Mouse (Mus musculus): Measurements from ENCODE around the gene Olfr1122.

GRCm38 (mm10) chr2:87354515-87354914 is 31.1 kb upstream of the Olfr1122 start, which contains the start of gene Olfr1120:
- TF ChIP-seq POLR2A (IDR thresholded peaks at IDR 0.05; ENCODE audit: insufficient read depth, low read length) (no peak), CTCF (IDR thresholded peaks at IDR 0.05; ENCODE audit: low read depth, low read length) (no peak)
